Mouse (Mus musculus) kidney, postnatal 10 days (tissue): ENCODE measurements around the gene Tmod1.

Source experiments
- DNase-seq: peaks from one replicate; pipeline ENCODE4 v3.0.0; 2021; ENCODE audit warnings: mixed read lengths

The Tmod1 gene

GRCm38 (mm10) chr4:46056163-46056562, 17.4 kb downstream of the Tmod1 start:
- no peak for DNase-seq

GRCm38 (mm10) chr4:46061259-46061962, 22.7 kb downstream of the Tmod1 start:
- no peak for DNase-seq

GRCm38 (mm10) chr4:46063841-46064240, 25.1 kb downstream of the Tmod1 start:
- DNase-seq: no peak

- DNase-seq: no peak
Observed at GRCm38 (mm10) chr4:46064263-46064662, 25.5 kb downstream of the Tmod1 start.

DNA sequence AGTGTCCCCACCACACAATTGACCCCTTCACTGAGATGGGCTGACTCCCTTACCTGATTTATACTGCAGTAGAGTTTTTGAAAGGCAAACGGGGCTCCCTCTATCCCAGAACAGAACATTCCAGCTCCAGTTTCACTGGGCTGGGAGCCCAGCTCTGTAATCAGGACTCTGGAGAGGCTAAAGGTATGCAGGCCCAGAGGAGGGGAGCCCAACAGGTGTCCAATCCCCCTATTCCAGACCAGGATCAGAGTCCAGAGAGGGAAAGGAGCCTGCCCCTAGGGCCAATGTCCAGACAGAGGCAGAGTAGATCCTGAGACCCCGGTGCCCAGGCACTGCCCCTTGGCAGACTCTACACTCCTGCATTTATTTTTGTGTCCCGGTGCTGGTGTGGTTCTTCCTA, 26.2 kb downstream of the Tmod1 start:
- DNase-seq: no peak

DNA sequence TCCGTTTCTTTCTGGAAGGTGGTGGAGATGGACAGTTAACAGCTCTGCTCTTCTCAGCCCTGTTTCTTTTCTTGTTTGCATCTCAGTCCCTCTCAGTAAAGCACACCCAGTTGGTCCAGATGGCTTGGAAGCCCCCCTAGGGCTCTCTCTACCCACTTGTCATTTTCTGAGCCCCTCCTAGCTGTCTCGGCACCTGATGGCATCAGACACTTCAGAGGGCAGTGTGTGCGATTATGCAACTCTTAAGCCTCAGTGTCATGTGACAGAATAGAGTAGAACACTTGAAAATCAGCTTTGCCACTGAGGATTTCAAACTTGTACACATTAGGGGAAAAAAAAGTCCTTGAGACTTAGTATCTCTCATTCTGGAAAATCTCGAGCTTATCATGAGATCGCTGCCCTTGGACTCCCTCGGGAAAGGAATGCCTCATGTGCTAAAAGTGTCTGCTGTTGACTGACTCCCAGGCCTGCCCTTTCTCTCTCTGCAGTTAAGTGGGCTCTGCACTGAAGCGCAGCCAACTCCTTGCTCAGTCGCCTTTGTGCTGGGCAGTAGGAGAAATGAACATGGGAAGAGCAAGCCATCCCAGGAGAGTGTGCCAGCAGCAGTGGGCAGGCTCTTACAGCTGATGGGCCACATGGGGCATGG, 27.1 kb downstream of the Tmod1 start:
- DNase-seq: no peak

DNA sequence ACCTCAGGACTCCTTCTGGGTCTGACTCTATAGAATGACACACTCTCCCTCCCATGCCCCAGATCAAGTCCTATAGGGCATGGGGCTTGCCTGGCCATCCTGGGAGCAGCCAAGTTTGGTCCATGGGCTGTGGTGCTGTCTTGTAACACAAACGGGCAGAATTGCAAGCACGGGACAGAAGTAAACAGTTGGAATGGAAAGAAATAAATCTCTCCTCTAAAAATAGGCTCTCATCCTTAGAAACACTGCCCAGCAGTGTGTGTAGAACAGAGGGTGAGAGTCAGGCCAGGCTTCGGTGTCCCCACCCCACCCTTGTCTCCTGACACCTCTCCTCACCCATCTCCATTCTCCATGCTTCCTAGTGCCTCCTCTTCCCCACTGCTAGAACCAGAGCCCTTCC, 29.3 kb downstream of the Tmod1 start:
- no peak for DNase-seq

DNA sequence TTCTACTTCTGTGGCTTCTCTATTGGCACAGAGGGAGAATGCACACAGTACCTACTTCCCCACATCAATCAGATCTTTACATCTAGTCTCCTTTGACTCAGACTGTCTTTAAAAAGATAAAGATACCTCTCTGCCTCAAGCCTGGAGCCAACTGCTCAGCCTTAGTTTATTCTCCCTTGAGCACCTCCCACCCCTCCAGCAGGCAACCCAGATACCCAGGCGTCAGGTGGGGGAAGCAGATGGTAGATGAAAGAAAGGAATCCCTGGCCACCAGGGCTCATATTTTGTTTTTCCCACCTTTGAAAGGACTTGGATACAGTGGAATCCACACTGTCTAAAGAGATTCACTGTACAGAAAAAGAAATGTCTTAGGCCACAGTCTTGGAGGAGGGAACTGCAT, 29.8 kb downstream of the Tmod1 start:
- no peak for DNase-seq

DNA sequence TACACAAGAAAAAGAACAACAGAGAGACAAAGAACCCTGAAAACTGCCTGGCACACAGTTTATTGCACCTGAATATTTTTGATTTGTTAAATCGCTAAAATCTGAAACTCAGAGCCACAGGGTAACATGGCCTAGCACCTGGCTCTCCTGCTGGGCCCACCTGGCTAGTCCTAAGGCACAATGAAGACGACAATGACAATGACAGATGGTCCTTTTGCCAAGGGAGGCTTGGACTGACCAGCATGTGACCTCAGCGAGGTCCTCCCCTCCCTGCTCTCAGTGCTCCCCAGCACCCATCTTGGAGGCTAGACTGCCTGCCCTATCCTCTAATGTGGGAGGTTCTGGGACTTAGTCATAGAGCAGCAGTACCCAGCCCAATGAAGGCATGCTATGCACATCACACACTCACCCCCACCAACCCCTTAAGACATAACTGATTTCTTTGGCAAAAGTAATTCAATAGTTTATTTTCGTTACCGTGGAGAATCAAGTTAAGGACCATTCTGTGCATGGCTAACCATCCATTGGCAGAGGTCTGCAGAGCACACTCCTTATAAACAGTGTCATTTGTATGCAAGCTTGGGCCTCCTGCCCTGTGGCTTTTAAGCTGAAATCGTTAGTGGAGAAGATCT, 31.2 kb downstream of the Tmod1 start:
- no peak for DNase-seq

DNA sequence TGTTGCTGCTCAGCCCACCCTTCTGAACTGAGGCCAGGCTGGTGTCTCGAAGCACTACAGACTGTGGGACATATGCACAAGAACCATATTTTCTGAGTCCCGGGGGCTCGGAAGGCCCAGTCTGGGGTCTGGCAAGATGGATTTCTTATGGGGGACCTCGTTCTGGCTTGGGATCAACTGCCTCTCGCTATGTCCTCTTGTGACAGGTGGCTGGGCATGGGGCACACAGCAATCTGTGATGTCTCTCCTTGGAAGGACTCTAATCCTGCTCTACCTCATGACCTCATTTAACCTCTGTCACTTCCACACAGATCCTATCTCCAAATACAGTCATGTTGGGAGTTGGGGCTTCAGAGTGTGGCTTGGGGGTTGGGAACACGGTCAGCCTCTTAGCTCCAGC, 33.9 kb downstream of the Tmod1 start:
- no peak for DNase-seq

DNA sequence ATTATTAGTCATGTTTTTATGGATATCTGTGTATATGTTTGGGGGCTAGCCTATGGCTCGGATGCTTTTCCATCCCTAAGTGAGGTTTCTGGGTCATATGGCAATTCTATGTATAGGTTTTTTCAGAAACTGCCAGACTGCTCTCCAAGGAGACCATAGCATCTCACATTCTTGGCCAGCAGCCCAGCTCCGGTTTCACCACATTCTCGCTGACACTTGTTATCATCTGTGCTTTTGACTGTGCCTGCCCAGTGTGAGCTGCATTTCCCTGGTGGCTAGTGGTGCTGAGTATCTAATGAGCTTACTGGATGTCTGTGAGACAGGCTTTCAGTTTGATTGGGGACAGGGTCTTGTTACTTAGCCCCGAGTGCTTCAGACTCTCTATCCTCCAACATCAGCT, 35.0 kb downstream of the Tmod1 start:
- no peak for DNase-seq

DNA sequence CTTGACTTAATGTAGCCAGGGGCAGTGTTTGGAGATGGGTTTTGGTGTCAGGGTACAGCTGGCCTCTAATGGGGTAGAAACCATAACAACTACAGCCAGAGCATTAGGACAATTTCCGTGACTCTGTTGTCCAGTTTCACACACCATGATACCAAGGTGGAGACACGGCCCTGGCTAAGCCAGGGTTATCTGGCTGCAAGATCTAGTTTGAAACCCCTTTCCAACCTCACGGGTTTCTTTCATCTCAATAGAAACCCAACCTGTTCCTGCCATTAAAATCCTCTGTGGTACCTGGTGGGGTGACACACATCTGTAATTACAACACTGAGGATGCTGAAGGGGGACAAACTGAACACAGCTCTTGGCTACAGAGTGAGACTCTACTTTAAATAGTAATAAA, 36.9 kb downstream of the Tmod1 start:
- DNase-seq: no peak

GRCm38 (mm10) chr4:46076892-46077291, 38.2 kb downstream of the Tmod1 start:
- no peak for DNase-seq

- no peak for DNase-seq
Observed at GRCm38 (mm10) chr4:46080261-46080660, 41.5 kb downstream of the Tmod1 start.

DNA sequence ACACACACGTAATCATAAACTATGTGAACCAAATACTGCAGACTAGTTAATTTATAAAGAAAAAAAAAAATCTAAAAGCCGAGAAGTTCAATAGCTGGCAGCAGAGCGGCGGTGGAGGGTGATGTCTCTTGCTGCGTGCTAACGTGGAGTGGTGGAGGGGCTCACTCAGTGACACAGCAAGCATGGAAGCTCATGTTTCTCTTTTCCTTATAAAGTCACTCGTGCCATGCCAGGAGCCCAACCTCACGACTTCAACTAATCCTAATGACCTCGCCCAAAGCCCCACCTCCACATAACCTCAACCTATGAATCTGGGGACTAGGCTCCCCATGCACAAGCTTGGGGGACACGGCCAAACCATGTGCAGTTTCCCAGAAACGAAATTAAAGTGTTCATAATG, 43.8 kb downstream of the Tmod1 start:
- DNase-seq: no peak

- no peak for DNase-seq
Observed at GRCm38 (mm10) chr4:46084416-46085172, 45.9 kb downstream of the Tmod1 start.

DNA sequence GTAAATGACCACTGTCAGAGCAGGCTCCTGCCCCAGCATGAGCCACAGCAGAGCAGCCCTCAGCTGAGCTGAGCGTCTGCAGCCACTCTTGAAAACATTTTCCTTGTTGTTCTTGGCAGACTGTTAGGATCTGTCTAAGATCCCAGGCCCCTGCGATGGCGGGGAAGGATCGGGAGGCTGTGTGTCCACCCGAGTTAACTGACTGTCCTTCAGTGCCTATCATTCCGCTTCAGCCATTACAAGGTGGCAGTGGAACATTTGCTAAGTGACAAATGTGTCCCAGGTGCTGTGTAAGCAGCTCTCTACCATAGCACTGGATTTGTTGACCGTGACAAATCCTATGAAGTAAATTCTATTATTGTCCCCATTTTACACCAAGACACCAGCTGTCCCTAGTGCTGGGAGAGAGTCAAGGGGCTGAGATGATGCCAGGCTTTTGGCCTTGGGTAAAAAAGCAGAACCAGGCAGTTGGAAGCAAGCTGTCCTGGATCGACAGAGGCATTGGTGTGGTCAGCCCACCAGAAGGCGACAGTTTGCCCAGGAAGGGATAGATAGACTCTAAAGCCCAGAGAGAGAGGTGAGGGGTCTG, 46.6 kb downstream of the Tmod1 start:
- peak; percentile 37 for DNase-seq

- peak; percentile 39 for DNase-seq
Observed at GRCm38 (mm10) chr4:46086718-46087426, 48.1 kb downstream of the Tmod1 start.

DNA sequence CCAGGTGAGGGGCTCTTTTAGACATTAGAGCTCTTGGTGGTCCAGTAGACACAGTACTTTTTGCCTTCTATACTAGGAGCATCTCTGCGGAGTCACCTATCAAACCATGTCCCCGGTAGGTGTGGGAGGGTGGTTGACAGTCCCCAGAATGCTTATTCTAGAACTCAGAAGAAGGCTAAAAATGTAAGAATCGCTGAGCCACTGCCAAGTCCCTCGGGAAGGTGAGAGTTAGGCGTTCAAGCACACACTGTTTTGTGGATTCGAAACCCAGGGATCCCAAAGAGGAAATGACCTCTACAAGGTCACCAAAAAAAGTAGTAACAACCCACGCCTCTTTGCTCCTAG, 48.7 kb downstream of the Tmod1 start:
- no peak for DNase-seq

- no peak for DNase-seq
Observed at GRCm38 (mm10) chr4:46087852-46088251, 49.1 kb downstream of the Tmod1 start.

DNA sequence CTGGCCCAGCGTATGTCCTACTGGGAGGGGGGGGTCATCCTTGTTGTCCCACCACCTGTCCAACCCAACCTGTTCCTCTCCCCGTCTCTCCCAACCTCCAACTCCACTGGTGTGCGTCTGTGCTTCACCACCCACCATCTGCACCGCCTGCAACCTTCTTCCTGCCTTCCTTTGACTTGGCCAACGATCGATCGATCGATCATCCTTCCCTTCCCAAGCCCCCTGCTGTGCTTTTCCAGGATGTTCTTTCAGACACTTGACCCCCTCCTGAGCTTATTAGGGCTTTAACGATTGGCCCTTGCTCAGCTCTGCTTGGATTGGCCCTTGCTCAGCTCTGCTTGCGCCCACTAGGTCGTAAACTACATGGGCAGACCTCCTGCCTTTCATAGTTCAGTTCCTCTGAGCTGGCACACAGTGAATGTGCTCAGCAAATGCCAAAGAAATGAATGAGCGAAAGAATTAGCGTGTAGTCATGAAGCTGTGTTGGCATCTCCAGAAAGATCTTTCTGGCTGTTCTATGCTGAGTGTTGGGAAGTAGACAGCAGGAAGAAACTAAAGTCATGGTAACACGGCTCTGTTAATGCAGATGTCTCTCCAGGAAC, 50.9 kb downstream of the Tmod1 start:
- DNase-seq: no peak

DNA sequence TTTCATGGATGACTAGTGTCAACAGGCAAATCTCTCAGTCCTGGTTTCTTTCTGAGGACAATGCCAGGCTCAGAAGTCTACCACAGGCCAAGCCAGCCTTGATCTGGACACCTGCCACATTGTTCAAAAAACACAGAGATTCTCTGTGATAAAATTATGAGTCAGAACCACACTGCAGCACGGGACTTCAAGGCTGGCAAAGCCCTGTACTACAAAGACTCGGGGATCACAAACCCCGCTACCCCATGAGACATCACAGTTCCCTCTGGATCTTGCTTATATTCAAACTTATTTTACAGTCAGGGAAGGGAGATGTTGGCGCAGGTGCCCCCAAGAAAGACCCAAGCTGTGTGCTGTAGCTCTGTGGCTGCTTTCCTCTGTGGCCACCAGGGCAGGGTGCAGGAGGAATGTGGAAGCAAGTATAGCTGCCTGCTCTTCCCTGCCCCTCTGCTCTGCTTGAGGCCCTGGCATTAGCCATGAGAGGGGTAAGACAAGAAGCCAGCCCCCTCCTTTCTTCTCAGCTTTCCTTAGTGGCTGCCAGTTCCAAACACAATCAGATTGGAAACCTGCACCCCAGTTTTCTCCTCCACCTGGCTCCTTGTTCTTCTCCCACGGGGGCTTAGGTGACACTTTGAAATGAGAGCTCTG, 53.8 kb downstream of the Tmod1 start:
- no peak for DNase-seq
